Mouse (Mus musculus) forebrain, embryonic 15.5 days (tissue): ENCODE measurements around the gene Mixl1. TPM values are rescaled to one million over a fixed set of nuclear protein-coding genes. Genes with fewer than 3 reads are reported as not detected.

Experiments
- ATAC-seq: fragments of 200-750 bp; cut with Nextera tagmentation; replicated peaks from 2 replicates; pipeline ENCODE4 v1.8.0; 2017; ENCODE audit warnings: mild to moderate bottlenecking, moderate TSS enrichment, moderate library complexity
- H3K27ac ChIP-seq: fragments of 300-500 bp; sonication (generic); replicated peaks from 2 replicates; pipeline ENCODE4 v1.5.1; 2015; ENCODE audit warnings: mild to moderate bottlenecking, inconsistent platforms
- H3K27me3 ChIP-seq: fragments of 300-500 bp; sonication (generic); 2 replicates; pipeline ENCODE4 v1.6.1; 2015; ENCODE audit warnings: inconsistent platforms
- H3K36me3 ChIP-seq: fragments of 300-500 bp; sonication (generic); 2 replicates; pipeline ENCODE4 v1.6.1; 2015; ENCODE audit warnings: mild to moderate bottlenecking, inconsistent platforms
- H3K4me1 ChIP-seq: fragments of 300-500 bp; sonication (generic); 2 replicates; pipeline ENCODE4 v1.6.1; 2015; ENCODE audit warnings: inconsistent platforms
- H3K4me2 ChIP-seq: fragments of 300-500 bp; sonication (generic); replicated peaks from 2 replicates; pipeline ENCODE4 v1.6.1; 2015; ENCODE audit warnings: mild to moderate bottlenecking, inconsistent platforms
- H3K4me3 ChIP-seq: fragments of 300-500 bp; sonication (generic); 2 replicates; pipeline ENCODE4 v1.5.1; 2015; ENCODE audit warnings: mild to moderate bottlenecking, inconsistent platforms
- H3K9ac ChIP-seq: fragments of 300-500 bp; sonication (generic); replicated peaks from 2 replicates; pipeline ENCODE4 v1.6.1; 2015; ENCODE audit warnings: mild to moderate bottlenecking, inconsistent platforms
- H3K9me3 ChIP-seq: fragments of 300-500 bp; sonication (generic); 2 replicates; pipeline ENCODE4 v1.6.1; 2016; ENCODE audit warnings: inconsistent platforms
- WGBS: fragments of 180-500 bp; shearing (Covaris S2); methylation state at CpG from one replicate; pipeline ENCODE4 v1.1.7; 2015; ENCODE audit warnings: mixed read lengths; 5-methylcytosine and 5-hydroxymethylcytosine counted together
- polyA plus RNA-seq: library from polyadenylated mRNA; unstranded; fragments of >200 nt; fragmentation: Nextera tagmentation; extraction: Ambion mirVana; gene quantifications from 2 replicates; pipeline ENCODE4 v1.2.1, GENCODE M21; 2015

Gene Mixl1
- 0.11 and 0.18 TPM in 2 replicates for polyA plus RNA-seq

DNA sequence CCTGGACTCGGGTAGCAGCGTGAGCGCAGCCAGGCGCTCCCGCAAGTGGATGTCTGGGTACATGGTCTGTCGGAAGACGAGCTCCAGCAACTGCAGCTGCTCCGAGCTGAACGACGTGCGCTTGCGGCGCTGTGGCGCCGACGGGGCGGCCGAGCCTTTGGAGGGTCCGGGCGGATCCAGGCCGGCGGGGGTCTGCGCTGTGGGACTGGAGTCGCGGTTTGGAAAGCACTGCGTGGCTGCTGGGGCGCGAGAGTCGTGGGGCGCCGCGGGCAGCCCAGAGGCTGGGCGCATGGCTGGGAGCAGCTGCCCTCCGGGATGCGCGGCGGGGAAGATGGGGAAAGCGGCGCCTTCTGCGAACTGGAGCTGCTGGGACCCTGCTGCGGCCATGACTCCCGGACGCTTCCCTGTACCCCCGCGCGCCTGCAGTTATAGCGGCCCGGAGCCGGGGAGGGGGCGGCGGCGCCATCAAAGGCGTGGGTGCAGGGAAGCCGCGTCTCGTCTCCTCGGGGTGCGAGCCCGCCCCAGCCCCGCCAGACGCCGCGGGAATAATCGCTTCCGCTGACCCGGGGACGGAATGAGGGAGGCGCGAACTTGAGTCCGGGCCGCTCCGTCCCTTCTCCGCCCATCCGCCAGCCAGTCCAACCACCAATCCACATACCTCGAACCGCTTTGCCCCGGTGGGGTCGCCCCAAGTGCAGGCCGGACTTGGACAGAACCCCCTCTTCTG lies at the start of gene Mixl1:
Mixl1 (minus strand) TSS at position 409 of the 727 bp plus-strand sequence.
- WGBS = under 1% methylated on average over 70 of the region's 79 CpGs
- no peak within 1 kb of the TSS for H3K9ac ChIP-seq
- no peak; the same call in 1 of the 2 replicates for ATAC-seq

GRCm38 (mm10) chr1:180729231-180729630 lies 32.4 kb upstream of the Mixl1 start:
- Histone ChIP-seq H3K4me3 (no peak overlapping the region), H3K9me3 (no peaks in the 10 kb centered on the region), H3K27ac (no peak overlapping the region), H3K4me1 (peaks cover 38% of the 10 kb centered on the region), H3K9ac (no peak overlapping the region), H3K27me3 (no peaks in the 10 kb centered on the region), H3K4me2 (no peak overlapping the region), H3K36me3 (peaks cover 4% of the 10 kb centered on the region)
- WGBS = 91% methylated on average over 3 of the region's 3 CpGs
- no peak for ATAC-seq

More for the DNA sequence above, at the start of gene Mixl1:
- H3K4me1 ChIP-seq = peaks cover 7% of the 10 kb centered on the region
- no peaks in the 10 kb centered on the region for H3K9me3 ChIP-seq
- H3K4me3 ChIP-seq = peak within 1 kb of the TSS; percentile 39
- no peak within 1 kb of the TSS for H3K27ac ChIP-seq
- H3K27me3 ChIP-seq = peaks cover 31% of the 10 kb centered on the region
- peaks cover 6% of the 10 kb centered on the region for H3K36me3 ChIP-seq
- H3K4me2 ChIP-seq = peak within 1 kb of the TSS; percentile 51

GRCm38 (mm10) chr1:180726183-180726582 lies 29.3 kb upstream of the Mixl1 start:
- Histone ChIP-seq H3K27ac (peak overlapping the region; percentile 80), H3K9ac (peak overlapping the region; percentile 86), H3K9me3 (no peaks in the 10 kb centered on the region), H3K4me3 (peak overlapping the region; percentile 85), H3K4me2 (peak overlapping the region; percentile 57), H3K4me1 (peaks cover 38% of the 10 kb centered on the region), H3K36me3 (no peaks in the 10 kb centered on the region), H3K27me3 (no peaks in the 10 kb centered on the region)
- under 1% methylated on average over 42 of the region's 42 CpGs for WGBS
- ATAC-seq = peak; percentile 78

DNA sequence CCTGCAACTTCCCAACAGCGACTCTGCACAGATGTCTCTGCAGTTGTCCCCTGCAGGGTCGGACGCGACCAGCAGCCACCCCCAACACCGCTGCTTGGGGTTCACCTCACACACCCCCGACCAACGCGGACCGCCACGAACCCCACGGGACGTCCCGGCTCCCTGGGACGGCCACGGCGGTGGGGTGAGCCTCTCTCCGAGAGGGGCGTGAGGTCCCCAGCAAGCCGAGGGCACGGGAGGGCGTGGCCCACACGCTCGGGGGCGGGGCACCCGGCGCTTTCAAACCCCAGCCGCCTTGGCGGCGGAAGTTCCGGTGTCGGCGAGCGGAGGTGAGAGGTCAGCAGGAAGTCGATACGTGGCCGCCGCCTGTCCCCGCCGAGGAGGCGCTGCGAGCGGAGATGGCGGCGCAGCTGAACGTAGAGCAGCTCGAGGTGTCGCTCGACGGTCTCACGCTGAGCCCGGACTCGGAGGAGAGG lies 28.9 kb upstream of the Mixl1 start, which contains the start of gene Acbd3:
Acbd3 (plus strand) TSS at position 340 of the 476 bp plus-strand sequence.
- H3K9me3 ChIP-seq = no peaks in the 10 kb centered on the region
- no peaks in the 10 kb centered on the region for H3K36me3 ChIP-seq
- under 1% methylated on average over 52 of the region's 52 CpGs for WGBS
- H3K4me3 ChIP-seq = peak within 1 kb of the TSS; percentile 85
- peaks cover 38% of the 10 kb centered on the region for H3K4me1 ChIP-seq
- H3K27me3 ChIP-seq = no peaks in the 10 kb centered on the region
- H3K4me2 ChIP-seq = peak within 1 kb of the TSS; percentile 57
- ATAC-seq = peak; percentile 95
- peak within 1 kb of the TSS; percentile 86 for H3K9ac ChIP-seq
- H3K27ac ChIP-seq = peak within 1 kb of the TSS; percentile 80

DNA sequence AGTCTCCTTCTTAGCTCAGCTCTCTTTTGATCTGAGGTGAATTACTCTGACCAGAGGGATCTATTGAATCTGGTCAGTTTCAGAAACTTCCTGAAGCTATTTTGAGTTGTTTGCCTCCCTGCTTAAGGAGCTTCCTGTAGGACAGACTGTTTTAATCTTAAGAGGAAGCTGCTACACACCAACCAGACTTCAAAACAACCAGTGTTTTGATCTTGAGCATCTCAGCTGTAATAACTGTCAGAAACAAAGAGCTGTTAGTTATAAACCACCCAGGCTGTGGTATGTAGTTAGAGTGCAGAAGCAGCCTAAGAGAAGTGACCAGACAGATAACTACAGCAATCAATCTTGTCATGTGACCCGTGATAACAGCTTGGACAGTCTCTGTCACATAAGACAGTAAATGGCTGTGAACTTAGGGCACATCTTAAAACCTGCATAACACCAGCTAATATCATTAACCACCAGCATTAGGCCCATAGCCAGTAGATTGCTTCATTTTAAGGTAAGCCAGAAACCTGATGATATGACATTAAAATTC lies 26.9 kb upstream of the Mixl1 start:
- Histone ChIP-seq H3K27ac (no peak overlapping the region), H3K36me3 (no peaks in the 10 kb centered on the region), H3K4me1 (peaks cover 29% of the 10 kb centered on the region), H3K27me3 (no peaks in the 10 kb centered on the region), H3K9ac (no peak overlapping the region), H3K4me3 (no peak overlapping the region), H3K9me3 (no peaks in the 10 kb centered on the region), H3K4me2 (no peak overlapping the region)
- 71% methylated on average over 1 of the region's 1 CpGs for WGBS
- no peak for ATAC-seq

DNA sequence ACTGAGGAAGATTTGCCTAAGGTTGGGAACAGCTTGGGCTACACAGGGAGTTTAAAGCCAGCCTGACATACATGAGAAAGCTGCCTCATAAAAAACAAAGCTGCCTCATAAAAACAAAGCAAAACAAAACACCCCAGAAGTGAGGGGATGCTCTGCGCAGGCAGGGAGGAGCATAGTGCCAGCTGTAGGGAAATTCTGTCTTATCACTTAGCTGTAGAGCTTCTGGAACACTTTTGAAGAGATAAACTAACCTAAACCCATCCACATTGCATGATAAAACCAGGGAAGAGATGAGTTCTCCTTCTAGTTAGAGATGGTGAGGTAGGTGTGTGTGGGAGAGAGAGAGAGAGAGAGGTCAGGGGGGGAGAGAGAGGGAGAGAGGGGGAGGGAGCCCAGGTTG lies 25.8 kb upstream of the Mixl1 start:
- H3K27ac ChIP-seq = no peak overlapping the region
- H3K27me3 ChIP-seq = no peaks in the 10 kb centered on the region
- WGBS = 73% methylated on average over 1 of the region's 1 CpGs
- no peak overlapping the region for H3K4me3 ChIP-seq
- no peaks in the 10 kb centered on the region for H3K9me3 ChIP-seq
- ATAC-seq = no peak
- no peak overlapping the region for H3K4me2 ChIP-seq
- peaks cover 19% of the 10 kb centered on the region for H3K4me1 ChIP-seq
- H3K9ac ChIP-seq = no peak overlapping the region
- no peaks in the 10 kb centered on the region for H3K36me3 ChIP-seq

- 42% methylated on average over 5 of the region's 5 CpGs for WGBS
- no peak overlapping the region for H3K27ac ChIP-seq
- H3K9ac ChIP-seq = no peak overlapping the region
- H3K9me3 ChIP-seq = no peaks in the 10 kb centered on the region
- H3K4me1 ChIP-seq = peaks cover 3% of the 10 kb centered on the region
- H3K4me3 ChIP-seq = no peak overlapping the region
- no peaks in the 10 kb centered on the region for H3K36me3 ChIP-seq
- no peak for ATAC-seq
- no peak overlapping the region for H3K4me2 ChIP-seq
- no peaks in the 10 kb centered on the region for H3K27me3 ChIP-seq
Measured at GRCm38 (mm10) chr1:180719951-180720689, 23.3 kb upstream of the Mixl1 start.

GRCm38 (mm10) chr1:180719483-180719882 lies 22.6 kb upstream of the Mixl1 start:
- no peak overlapping the region for H3K9ac ChIP-seq
- WGBS = 87% methylated on average over 6 of the region's 6 CpGs
- no peaks in the 10 kb centered on the region for H3K36me3 ChIP-seq
- no peak overlapping the region for H3K27ac ChIP-seq
- H3K4me2 ChIP-seq = no peak overlapping the region
- no peaks in the 10 kb centered on the region for H3K4me1 ChIP-seq
- no peak overlapping the region for H3K4me3 ChIP-seq
- no peaks in the 10 kb centered on the region for H3K9me3 ChIP-seq
- H3K27me3 ChIP-seq = no peaks in the 10 kb centered on the region
- no peak for ATAC-seq

- no peaks in the 10 kb centered on the region for H3K36me3 ChIP-seq
- no peak overlapping the region for H3K9ac ChIP-seq
- no peak overlapping the region for H3K27ac ChIP-seq
- no peak overlapping the region for H3K4me2 ChIP-seq
- no peak for ATAC-seq
- 81% methylated on average over 5 of the region's 5 CpGs for WGBS
- no peaks in the 10 kb centered on the region for H3K27me3 ChIP-seq
- H3K4me3 ChIP-seq = no peak overlapping the region
- no peaks in the 10 kb centered on the region for H3K9me3 ChIP-seq
- no peaks in the 10 kb centered on the region for H3K4me1 ChIP-seq
Measured at GRCm38 (mm10) chr1:180718756-180719155, 21.9 kb upstream of the Mixl1 start.

DNA sequence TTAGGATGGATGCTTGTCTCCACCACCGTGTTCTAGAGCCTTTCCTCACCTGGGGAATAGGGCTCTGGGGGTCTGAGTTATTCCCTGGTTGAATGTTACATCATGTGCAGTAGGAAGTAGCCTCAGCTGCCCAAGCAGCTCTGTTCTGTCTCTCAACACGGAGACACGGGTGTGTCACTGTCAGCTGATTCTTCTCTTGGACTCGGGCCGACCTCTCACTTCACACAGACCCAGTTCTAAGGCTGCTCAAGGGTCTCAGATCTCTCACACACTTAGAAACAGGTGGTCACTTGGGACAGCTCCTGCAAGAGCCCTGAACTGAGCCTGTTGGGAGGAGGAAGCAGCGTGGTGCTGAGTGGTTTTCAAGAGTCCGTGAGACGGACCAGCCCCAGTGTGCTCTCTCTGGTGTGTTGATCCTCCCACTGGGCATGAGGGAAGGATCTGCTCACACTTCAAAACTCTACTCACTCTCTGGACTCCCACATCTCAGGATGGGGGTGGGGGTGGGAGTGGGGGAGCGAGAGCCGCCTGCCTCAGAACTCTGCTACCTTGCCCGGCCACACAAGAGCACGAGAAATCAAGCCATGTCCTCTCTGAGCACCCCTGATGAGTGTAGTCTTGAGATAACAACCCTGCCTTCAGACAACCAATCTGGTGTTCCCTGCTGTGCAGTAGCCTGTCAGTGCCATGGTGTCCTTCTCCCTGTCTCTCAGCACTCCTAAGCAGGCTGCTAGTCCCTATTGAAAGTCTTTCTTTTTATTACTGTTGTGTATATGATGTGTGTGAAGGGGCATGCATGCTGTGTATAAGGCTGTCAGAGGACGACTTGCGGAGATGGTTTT lies 12.3 kb upstream of the Mixl1 start:
- WGBS = 79% methylated on average over 14 of the region's 14 CpGs
- Histone ChIP-seq H3K9ac (no peak overlapping the region), H3K4me2 (no peak overlapping the region), H3K4me1 (no peaks in the 10 kb centered on the region), H3K27me3 (no peaks in the 10 kb centered on the region), H3K9me3 (no peaks in the 10 kb centered on the region), H3K36me3 (no peaks in the 10 kb centered on the region), H3K4me3 (no peak overlapping the region), H3K27ac (no peak overlapping the region)
- no peak for ATAC-seq

- H3K27me3 ChIP-seq = no peaks in the 10 kb centered on the region
- no peak overlapping the region for H3K4me2 ChIP-seq
- H3K9me3 ChIP-seq = no peaks in the 10 kb centered on the region
- no peaks in the 10 kb centered on the region for H3K4me1 ChIP-seq
- H3K4me3 ChIP-seq = no peak overlapping the region
- H3K9ac ChIP-seq = no peak overlapping the region
- no peak for ATAC-seq
- no peaks in the 10 kb centered on the region for H3K36me3 ChIP-seq
- no peak overlapping the region for H3K27ac ChIP-seq
- 80% methylated on average over 3 of the region's 3 CpGs for WGBS
Measured at GRCm38 (mm10) chr1:180707813-180708212, 11.0 kb upstream of the Mixl1 start.
